Mouse (Mus musculus): ENCODE results near the gene Rpl29.

Gene Rpl29

GRCm38 (mm10) chr9:106429221-106430014 is at the start of gene Rpl29:
TSS of gene Rpl29 (plus strand) at chr9:106429454.
- in situ Hi-C loops (cut with MboI, MseI), result loop anchor here (10.0 kb wide), 1 partner anchor 215 kb away; no protein-coding TSS in a partner anchor

- in situ Hi-C loops (cut with MboI, MseI), result no loop called here
These were observed 42.9 kb upstream of the Rpl29 start for GRCm38 (mm10) chr9:106386181-106386864.

- in situ Hi-C loops (cut with MboI, MseI), result no loop called here
These were observed 36.3 kb upstream of the Rpl29 start for GRCm38 (mm10) chr9:106392828-106393527.

GRCm38 (mm10) chr9:106393548-106393947 is 35.7 kb upstream of the Rpl29 start:
- in situ Hi-C loops (cut with MboI, MseI), result no loop called here

- in situ Hi-C loops (cut with MboI, MseI), result no loop called here
These were observed 34.3 kb upstream of the Rpl29 start for GRCm38 (mm10) chr9:106394649-106395602.

GRCm38 (mm10) chr9:106397733-106398132 is 31.5 kb upstream of the Rpl29 start:
- in situ Hi-C loops (cut with MboI, MseI), result no loop called here

GRCm38 (mm10) chr9:106398667-106399311 is 30.5 kb upstream of the Rpl29 start:
- in situ Hi-C loops (cut with MboI, MseI), result no loop called here

- in situ Hi-C loops (cut with MboI, MseI), result loop anchor here (25.0 kb wide), 1 partner anchor 738 kb away; no protein-coding TSS in a partner anchor
These were observed 29.4 kb upstream of the Rpl29 start for GRCm38 (mm10) chr9:106399808-106400207.

- in situ Hi-C loops (cut with MboI, MseI), result loop anchor here (25.0 kb wide), 1 partner anchor 740 kb away; no protein-coding TSS in a partner anchor
These were observed 27.1 kb upstream of the Rpl29 start for GRCm38 (mm10) chr9:106402149-106402548.

- in situ Hi-C loops (cut with MboI, MseI), result loop anchor here (25.0 kb wide), 1 partner anchor 740 kb away; no protein-coding TSS in a partner anchor
These were observed 26.5 kb upstream of the Rpl29 start for GRCm38 (mm10) chr9:106402607-106403375.

GRCm38 (mm10) chr9:106405275-106405674 is 24.0 kb upstream of the Rpl29 start:
- in situ Hi-C loops (cut with MboI, MseI), result loop anchor here (25.0 kb wide), 1 partner anchor 743 kb away; no protein-coding TSS in a partner anchor

- in situ Hi-C loops (cut with MboI, MseI), result loop anchor here (25.0 kb wide), 1 partner anchor 744 kb away; no protein-coding TSS in a partner anchor
These were observed 22.7 kb upstream of the Rpl29 start for GRCm38 (mm10) chr9:106406443-106407078.

- in situ Hi-C loops (cut with MboI, MseI), result loop anchor here (25.0 kb wide), 1 partner anchor 747 kb away; no protein-coding TSS in a partner anchor
These were observed 20.2 kb upstream of the Rpl29 start for GRCm38 (mm10) chr9:106409096-106409495.

- in situ Hi-C loops (cut with MboI, MseI), result loop anchor here (25.0 kb wide), 1 partner anchor 748 kb away; no protein-coding TSS in a partner anchor
These were observed 19.1 kb upstream of the Rpl29 start for GRCm38 (mm10) chr9:106410086-106410650.

GRCm38 (mm10) chr9:106411091-106411594 is 18.1 kb upstream of the Rpl29 start:
- in situ Hi-C loops (cut with MboI, MseI), result loop anchor here (25.0 kb wide), 1 partner anchor 749 kb away; no protein-coding TSS in a partner anchor

GRCm38 (mm10) chr9:106411729-106412128 is 17.5 kb upstream of the Rpl29 start:
- in situ Hi-C loops (cut with MboI, MseI), result loop anchor here (25.0 kb wide), 1 partner anchor 749 kb away; no protein-coding TSS in a partner anchor

GRCm38 (mm10) chr9:106412210-106412609 is 17.0 kb upstream of the Rpl29 start:
- in situ Hi-C loops (cut with MboI, MseI), result loop anchor here (25.0 kb wide), 1 partner anchor 750 kb away; no protein-coding TSS in a partner anchor

- in situ Hi-C loops (cut with MboI, MseI), result loop anchor here (25.0 kb wide), 1 partner anchor 751 kb away; no protein-coding TSS in a partner anchor
These were observed 15.6 kb upstream of the Rpl29 start for GRCm38 (mm10) chr9:106413606-106414005.
